Mouse (Mus musculus) T-helper 2 cell (primary cell): ENCODE measurements at regions not wholly inside any gene's neighbourhood (a gene's known extent, or its start where the extent isn't known, plus 50 kb on each side); places are given as distances from the start of the nearest gene placed in this dataset.
"Not testable (repeated sequence)": the region's sequence is repeated elsewhere in the genome, so short reads cannot be mapped to it uniquely, and the experiment has no call there.

Experiments used
- in situ Hi-C: fragments of 300-600 bp; cut with MboI, MseI; formaldehyde crosslinking; loops from one replicate; pipeline ENCODE4 v1.15.1; 2025; ENCODE audit warnings: high pct_unique_total_duplicates

DNA sequence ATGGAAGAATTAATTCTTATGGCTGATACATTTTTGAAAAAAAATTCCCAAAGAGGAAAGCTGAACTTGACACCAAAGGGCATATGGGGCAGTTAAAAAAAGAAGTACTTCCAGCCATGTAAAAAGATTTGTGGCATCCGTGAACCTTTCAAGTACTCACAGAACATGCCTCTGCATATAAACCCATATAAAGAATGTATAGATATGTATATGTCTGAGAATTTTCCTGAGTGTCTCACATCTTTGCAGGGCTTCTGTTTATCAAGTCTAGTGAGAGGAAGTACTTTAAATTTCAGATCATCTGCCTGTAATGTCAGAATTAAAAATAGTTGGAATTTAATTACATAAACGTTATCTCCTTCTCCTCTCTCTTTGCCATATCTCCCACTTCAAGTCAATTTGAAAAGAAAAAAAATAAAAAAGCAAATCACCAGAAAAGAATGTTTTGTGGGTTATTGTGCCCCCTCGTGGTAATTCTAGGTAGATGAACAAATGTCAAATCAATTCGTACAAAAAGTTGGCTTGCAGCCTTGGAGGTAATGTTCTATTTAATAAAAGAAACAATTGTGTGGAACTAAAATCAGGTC lies 400.4 kb downstream of the Trib2 start:
- in situ Hi-C loops = no loop called here

DNA sequence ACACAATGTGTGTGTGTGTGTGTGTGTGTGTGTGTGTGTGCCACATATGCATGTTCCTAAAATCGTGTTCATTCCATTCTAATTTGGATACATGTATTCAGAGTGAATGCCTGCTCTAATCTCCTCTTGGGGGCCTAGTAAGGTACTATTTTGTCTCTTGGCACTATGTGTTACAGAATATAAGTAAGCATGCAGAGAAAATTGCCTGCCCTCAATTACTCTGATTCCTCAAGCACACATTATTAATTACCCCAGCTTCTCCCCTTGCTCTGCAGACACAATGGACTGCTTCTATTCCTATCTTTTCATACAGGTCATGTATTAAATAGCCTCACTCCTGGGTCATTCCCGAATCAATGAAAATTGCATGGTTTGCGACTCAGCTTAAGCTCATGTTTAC lies 406.3 kb downstream of the Trib2 start:
- in situ Hi-C loops = no loop called here

DNA sequence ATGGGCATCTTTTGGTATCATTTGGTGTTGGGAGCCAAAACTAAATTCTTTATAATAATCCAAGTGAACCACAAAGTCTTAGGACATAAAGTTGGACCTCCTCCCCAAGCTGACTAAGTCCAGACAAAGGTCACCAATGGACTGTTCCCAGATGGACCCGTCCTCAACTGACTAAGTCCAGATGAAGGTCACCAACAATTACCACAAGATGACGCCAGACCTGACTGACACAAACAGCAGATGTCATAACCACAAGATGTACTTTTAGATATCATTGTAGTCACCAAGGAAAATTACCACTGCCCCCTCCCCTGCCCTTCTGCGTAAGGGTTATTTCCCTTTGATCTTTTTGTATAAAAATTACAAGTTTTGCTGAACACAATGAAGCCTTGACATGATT lies 409.1 kb downstream of the Trib2 start:
- in situ Hi-C loops = not testable (repeated sequence)

DNA sequence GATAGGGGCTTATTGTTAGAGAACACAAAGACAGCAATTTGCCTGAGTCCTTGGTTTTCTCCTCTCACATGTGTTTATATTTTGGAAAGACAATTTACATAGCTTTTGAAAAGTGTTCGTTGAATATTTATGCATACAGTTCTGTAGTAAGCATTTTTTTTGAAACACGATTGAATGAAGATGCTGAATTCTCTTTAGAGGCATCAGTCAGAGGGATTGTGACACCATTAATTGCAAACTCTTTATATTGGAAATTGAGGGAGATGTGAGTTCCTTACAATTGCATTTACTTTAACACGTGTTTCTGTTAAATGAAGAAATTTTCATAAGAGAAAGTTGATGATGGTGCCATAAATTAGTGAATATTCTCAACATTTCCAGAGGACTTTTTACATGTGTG lies 424.1 kb downstream of the Trib2 start:
- in situ Hi-C loops = no loop called here

DNA sequence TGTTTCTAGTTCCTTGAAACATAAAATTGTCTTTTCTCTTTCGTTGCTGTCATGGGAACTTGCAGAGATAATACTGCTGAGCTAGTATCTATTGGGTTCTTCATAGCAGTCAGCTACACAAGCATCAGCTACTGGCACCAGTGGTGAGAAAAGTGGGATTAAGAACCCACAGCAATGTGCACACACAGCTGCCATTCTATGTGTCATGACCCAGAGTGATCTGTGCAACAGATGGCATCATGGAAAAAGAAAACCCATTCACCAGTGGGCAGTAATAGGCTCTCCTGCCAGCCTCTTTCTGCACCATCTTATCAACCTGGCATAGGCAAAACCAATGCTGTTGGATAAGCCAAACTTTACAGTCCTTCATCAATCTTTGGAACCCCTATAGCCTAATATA lies 428.1 kb downstream of the Trib2 start:
- in situ Hi-C loops = no loop called here

DNA sequence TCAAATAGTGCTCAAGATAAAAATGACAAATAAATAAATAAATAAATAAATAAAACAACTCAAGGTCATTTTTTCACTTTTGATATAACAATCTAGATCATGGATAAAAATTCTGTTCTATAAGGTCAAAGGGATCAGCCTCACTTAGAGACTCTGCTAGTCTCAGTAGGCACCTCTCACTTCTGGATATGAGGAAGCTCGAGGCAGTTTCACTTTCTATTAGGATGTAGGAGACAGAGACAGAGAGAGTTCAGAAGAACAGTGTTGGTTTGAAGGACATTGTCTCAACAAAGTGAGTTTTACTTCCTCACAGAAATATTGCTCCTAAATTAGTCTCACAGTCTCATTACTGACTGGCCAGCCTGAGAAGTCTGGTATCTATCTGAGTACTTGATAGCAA lies 458.9 kb downstream of the Trib2 start:
- in situ Hi-C loops = no loop called here

DNA sequence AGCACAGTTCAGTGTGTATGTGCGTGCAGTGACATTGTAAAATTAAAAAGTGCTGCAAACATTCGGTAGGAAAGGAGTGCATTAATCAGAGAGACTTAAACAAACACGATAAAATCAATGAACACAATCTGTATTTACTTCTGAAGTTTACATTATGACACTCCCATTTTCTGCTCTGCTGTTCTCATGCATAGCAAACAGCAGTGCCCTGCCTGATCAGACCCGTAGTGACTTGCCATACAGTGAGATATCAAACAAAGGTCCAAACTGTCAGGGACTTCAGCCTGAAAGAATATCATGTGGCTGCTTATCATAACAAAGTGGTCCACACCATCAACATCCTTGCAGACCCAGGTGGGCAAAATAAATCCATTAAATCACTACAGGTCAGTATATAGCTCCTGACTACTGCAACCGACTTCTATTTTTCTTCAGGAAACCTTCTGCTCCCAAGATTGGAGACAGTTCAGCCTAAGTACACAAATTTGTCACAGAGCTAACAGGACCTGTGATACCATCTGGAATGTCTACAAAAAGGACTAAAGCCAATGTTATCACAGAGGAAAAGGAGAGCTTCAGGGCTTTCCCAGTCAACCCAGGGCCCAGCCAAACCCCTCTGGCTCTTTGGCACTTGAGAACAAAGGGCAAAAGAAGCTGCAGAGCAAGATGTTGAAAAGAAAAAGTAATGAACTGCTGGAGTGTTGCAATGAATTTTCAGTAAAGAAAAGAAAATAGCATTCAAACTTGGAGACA lies 495.8 kb downstream of the Trib2 start:
- in situ Hi-C loops = no loop called here

DNA sequence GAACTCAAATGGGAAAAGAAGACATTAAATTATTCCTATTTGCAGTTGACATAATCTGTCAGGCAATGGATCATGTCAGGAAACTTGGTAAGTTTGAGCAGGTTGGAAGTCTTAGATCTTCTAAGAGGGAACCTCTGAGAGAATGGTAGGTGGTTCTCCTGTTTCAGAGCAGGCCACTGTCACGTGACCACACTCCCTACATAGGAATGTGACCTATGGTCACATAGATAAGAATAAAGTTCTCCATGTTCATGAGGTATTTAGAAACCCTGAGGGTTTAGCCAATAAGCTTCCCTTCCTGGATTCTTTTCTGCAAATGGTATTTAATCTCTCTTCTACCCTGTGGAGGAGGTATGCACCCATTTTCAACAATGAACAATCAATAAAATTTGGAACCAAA lies 497.1 kb downstream of the Trib2 start:
- in situ Hi-C loops = no loop called here

DNA sequence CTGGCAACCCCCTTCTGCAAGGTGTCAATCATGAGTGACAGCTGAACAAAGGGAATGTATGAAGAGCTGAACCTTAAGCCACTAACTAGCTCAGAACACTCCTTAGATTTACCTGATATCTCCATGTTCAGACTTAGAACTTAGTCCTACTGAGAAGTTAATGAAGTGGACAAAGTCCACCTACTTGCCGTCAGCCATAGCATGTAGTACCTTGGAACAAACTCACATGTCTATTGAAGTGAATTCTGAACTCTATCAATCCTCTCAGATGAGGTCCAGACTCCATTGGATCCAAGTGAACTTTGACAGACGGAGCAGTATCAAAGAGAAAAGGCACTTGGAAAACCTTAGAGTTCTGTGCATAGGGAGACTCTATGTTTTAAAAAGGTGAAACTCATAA lies 521.8 kb downstream of the Trib2 start:
- in situ Hi-C loops = no loop called here

DNA sequence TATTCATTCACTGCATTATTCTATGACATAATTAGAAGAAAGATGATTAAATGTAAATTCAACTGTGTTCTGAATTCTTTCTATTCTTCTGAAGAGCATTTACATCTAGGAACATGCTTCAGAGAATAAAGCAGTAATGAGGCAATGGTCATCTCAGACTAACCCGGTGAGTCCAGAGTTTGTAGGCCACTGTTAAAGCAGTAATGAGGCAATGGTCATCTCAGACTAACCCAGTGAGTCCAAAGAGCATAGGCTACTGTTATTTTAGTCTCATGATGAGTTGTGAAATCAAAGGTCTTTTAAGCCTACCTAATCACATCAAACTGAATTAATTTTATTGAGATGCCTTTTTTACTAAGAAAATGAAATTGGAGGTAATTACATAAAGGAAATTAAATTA lies 554.6 kb downstream of the Trib2 start:
- in situ Hi-C loops = no loop called here

DNA sequence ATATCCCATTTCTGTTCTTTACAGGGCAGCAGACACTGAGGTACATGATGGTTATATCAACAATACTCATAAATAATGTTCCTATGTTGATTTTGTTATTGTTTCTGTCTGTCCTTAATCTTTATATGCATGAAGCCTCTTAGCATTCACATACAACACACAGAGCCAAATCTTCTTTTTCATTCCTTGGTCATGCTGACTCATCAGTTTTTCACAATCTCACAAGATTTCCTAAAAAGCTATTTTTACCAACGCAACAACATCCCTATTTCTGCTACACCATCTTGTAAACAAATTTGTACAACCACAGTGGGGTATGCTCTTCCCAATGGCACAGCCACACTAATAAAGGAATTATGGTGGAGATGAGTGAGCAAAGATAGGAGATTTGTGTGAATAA lies 555.1 kb downstream of the Trib2 start:
- in situ Hi-C loops = no loop called here

DNA sequence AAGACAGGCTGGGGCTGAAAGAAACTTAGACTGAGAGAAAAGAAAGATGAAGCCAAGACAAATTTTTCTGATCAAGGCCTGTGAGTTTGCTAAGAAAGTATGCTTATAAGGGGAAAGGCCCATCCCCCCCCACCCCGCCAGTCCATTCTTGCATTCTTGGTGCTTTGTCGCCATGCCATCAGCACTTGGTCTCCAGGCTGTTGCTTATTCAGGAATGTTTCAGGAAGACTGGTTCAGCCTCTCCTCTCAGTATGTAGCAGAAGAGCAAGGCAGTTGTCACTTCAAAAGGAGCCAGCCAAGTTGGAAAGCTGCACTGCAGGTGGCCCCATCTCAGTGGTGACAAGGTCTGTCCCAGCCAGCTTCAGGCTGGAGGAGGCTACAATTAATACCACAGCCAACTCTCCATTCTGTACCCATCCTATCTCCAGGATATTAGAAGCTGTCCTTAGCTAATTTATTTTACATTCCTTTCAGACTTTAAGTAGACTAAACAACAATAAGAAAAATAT lies 555.8 kb downstream of the Trib2 start:
- in situ Hi-C loops = no loop called here

DNA sequence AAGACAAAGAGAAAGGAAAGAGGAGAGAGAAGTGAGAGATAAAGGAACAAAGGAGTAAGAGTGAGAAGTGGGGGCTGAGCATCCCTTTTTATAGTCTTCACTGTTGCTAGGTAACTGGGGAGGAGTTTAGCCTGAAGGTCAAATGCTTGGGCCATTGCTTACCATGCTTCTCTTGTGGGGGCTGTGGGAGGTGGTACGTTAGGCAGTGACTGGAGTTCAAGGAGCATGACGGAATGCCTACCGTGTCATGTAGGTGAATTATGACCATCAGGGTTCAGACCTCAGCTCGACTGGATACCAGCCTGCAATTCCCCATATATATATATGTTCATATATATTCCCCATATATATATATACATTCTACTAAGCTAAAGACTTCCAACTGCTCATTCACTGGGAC lies 571.8 kb downstream of the Trib2 start:
- in situ Hi-C loops = no loop called here

DNA sequence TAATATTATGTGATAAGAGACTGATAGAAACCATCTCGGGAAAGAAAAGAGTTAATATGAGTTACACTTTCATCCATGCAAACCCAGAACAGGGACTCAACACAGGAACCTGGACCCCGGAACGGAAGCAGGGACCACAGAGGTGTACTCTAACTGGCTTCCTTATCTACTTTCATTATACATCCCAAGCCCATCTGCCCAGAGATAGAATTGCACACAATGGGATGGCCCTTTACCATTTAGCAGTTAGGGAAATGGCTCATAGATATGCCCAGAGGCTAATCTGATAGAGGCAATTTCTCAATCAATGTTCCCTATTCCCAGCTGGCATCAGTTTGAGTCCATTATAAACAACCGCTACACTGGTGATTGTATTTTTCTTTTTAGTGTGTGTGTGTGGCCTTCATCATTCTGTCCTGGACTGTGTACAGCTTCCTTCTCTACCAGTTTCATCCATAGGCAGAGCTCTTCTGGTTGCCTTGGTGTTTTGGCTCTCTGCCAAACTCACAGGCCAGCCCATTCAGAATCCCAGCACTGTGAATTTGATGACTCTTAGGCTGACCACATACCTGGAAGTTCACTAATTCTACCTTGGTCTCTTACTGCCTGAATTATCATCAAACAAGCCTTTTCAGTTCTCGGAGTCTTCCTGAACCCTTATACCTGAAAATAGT lies 594.1 kb downstream of the Trib2 start:
- in situ Hi-C loops = no loop called here

DNA sequence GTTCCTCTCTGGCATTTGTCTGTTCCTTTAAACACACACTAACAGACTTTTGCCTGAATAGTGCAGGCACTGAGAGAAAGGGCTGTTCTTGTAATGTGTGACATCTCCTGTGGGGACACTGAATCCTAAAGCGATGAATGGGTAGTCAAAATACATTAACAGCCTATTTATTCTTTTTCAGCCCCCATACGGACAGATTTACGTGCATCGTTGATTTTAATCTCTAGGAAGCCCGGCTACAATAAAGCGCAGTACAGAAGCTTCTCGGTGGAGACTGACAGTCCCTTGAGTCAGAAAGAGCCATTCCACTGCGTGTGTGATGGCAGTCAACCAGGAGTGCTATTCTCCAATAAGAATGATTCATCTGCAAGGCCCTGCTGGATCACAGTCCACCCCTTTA lies 598.2 kb downstream of the Trib2 start:
- in situ Hi-C loops = no loop called here

DNA sequence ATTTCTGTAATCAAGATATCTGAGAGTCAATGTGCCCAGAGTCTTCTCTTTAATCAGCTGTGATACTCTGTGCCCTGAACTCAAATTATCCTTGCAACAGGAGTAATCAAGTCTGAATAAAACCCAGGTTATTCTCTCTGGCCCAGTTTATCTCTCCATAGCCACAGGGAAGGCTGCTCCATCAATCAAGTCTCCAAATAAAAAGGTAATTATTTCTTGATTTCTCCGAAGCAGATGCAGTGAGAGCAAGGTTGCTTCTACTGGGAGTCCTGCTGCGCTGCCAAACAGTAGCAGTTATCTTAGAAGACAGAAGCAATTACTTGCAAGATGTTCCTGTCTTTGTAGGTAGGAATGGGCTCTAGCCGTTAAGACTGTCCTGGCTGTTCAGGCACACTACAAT lies 600.5 kb downstream of the Trib2 start:
- in situ Hi-C loops = no loop called here

DNA sequence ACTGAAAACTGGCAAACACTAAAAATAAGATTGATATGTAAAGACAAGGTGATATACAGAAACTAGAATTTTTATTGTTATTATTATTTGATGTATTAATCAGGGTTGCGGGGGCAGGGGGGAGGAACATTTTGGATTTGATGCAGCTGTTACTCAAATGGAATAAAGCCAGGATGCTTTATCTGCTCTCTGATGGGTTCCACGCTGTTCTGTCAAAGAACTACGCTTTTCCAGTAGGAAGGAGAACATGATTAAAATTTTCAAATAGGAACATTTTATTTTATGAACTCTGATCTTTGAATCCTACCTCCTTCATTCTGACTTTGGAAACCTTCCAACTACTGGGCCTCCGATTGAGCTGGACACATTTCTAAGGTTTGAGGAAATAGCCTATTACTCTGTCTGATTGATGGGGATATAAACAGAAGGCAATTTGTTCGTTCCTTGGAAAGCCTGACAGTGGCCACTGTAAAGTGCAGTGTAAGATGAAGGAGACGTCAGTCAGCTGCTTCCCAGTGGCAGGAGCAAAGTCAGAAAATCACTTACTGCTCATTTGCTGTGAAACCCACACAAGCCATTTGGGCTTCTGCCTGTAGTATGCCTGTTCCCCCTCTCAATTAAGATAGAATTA lies 642.2 kb downstream of the Trib2 start:
- in situ Hi-C loops = no loop called here

DNA sequence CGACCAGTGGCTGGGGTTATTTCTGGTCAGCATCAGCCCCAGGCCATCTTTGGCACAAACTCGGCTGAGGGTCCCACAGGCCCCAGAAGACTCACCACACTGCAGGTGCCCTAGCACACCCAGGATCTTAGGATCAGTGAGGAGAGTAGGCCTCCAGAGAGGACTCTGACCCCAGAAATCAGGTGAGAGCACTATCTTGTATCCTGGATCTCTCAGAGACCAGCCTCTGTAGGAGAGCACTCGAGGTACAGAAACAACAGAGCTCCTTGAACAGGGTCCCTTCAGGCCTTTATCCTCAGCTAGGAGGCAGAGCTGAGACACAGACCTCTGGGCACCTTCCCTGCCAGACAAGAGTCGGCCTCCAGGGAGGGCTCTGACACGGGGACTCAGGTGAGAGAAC lies 654.1 kb downstream of the Trib2 start:
- in situ Hi-C loops = no loop called here

DNA sequence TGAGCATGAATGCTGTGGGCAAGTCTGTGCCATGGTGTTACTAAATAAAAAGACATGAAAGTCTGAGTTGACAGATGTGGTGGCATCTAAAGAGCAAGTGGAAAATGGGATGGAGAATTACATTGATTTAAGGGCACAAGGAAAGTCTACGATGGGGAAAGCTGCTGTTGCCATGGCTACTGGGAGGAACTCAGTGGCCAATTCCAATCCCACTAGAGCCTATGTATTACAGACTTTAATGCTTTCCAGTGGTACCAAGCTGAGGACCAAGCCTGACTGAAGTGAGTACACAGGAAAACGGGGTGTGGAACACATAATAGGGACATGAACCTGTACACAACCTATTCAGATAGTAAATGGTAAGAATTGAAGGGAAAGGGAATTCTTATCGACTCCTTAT lies 654.9 kb downstream of the Trib2 start:
- in situ Hi-C loops = no loop called here

DNA sequence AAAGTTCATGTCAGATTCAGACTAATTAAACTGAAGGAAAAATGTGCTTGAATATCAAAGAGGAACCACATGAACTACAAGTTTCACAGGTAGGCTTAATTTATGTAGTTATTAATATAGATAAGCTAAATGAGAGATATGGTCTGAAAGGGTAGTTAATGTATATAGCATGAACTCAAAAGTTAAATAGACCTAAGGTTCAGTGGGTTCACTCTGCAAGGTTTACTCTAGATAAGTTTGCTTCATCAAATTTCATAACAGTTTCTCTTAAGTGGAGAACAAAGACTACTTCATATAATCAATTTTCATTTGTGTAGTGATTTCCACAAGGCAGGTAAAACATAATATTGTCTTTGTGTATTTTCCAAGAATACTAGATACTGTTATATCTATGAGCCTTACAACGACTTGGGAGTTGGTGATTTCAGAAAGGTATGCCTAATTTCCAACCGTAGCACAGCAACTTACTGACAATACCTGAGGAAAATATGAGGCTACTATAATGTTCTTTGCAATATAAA lies 656.2 kb downstream of the Trib2 start:
- in situ Hi-C loops = no loop called here

DNA sequence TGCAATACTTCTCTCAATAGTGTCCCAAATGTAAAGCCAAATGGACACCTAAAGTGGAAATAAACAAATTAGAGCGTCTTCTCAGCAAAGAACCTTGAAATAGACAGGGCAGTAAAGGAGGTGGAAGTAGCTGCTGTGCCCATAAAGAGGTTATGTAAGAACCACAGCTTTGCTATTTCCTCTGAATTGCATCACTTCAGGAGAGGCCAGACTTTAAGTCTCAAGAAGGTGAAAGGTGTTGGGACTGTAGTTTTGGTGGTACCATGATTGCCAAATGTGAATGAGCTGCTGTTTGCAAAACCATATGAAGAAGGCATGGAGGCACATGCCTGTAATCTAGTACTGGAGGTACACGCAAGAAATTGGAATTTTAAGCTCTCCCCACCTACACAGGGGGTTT lies 670.3 kb downstream of the Trib2 start:
- in situ Hi-C loops = no loop called here

DNA sequence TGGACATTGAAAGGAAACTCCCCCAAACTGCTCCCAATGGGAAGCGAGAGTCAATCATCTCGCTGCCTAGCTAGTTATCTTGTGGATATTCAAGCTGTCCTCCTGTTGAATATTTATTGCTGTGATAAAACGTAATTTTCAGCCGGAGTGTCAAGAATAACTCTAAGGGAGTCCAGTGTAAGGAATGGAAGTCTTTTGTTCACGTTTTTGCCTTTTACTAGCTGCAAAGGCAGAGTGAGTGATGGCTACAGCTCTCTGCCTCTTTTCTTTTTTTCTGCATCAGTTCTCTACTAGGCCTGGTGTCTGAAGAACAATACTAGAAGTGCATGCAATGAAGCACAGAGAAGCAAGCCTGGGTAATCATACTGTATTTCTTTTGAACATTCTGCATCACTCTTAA lies 679.7 kb downstream of the Trib2 start:
- in situ Hi-C loops = no loop called here
